Mouse (Mus musculus): ENCODE measurements at regions not wholly inside any gene's neighbourhood (a gene's known extent, or its start where the extent isn't known, plus 50 kb on each side); places are given as distances from the start of the nearest gene placed in this dataset.

- no peak for TF ChIP-seq GATA1 (IDR thresholded peaks at IDR 0.05; ENCODE audit: borderline replicate concordance, low read length)
- TF ChIP-seq FLI1 (IDR thresholded peaks at IDR 0.05; ENCODE audit: low read length), result no peak
These were observed 240.2 kb downstream of the H2al1j start for GRCm38 (mm10) chrX:11567827-11568226.
